9 mouse cellular contexts compared by ENCODE assay signal in genomic region chr11:118433398-118433868, GRCm38 (mm10). TPM values are rescaled to one million over a fixed set of nuclear protein-coding genes. Genes with fewer than 3 reads are reported as not detected.
DNase-seq lines count a peak whose midpoint lies in the region; ATAC-seq lines count a peak whose summit lies in the region.
"Had no signal": no experiment of that assay in that cellular context is flagged by ENCODE, and none has a peak within 500 bp of the region (broad histone marks: within the 10 kb centered on the region; RNA-seq: fewer than 3 reads in every experiment).

No protein-coding gene starts in this region.

- no peaks in the 10 kb centered on the region for H3K36me3 ChIP-seq in forebrain, embryonic 16.5 days (ENCODE audit: control insufficient read depth, insufficient read depth)
- no peaks in the 10 kb centered on the region for H3K36me3 ChIP-seq in intestine, embryonic 16.5 days (ENCODE audit: control insufficient read depth, insufficient read depth, low read length)

- H3K4me2 ChIP-seq in forebrain, embryonic 16.5 days (ENCODE audit: low read length): peak overlapping the region; percentile 34
- peak overlapping the region; percentile 52 for H3K4me2 ChIP-seq in intestine, embryonic 16.5 days (ENCODE audit: low read depth, low read length)

- H3K27ac ChIP-seq in forebrain, embryonic 16.5 days (ENCODE audit: low read length): no peak overlapping the region
- H3K27ac ChIP-seq in intestine, embryonic 16.5 days (ENCODE audit: low read length): peak overlapping the region; percentile 10
- H3K27ac ChIP-seq: liver, embryonic 14.5 days had no signal

- no peaks in the 10 kb centered on the region for H3K27me3 ChIP-seq in forebrain, embryonic 16.5 days (replicated peaks; ENCODE audit: control insufficient read depth, insufficient read depth, low read length)
- H3K27me3 ChIP-seq in intestine, embryonic 16.5 days (replicated peaks; ENCODE audit: control insufficient read depth, insufficient read depth, low read length): no peaks in the 10 kb centered on the region

- no peak for ATAC-seq in forebrain, embryonic 16.5 days
- no peak for ATAC-seq in intestine, embryonic 16.5 days

- peak overlapping the region; percentile 3; the same call in 1 of the 2 replicates for H3K9ac ChIP-seq in forebrain, embryonic 16.5 days (replicated peaks; ENCODE audit: low read depth, low read length)
- peak overlapping the region; percentile 57 for H3K9ac ChIP-seq in intestine, embryonic 16.5 days (ENCODE audit: low read depth, low read length)
- H3K9ac ChIP-seq: liver, embryonic 14.5 days had no signal

- H3K4me3 ChIP-seq in forebrain, embryonic 16.5 days (replicated peaks; ENCODE audit: low read length): peak overlapping the region; percentile 18
- peak overlapping the region; percentile 35 for H3K4me3 ChIP-seq in intestine, embryonic 16.5 days (ENCODE audit: low read length)

- DNase-seq in ovary, postnatal 36 days (ENCODE audit: low spot score): peak; percentile 7
- DNase-seq in ovary, postnatal 14 days (ENCODE audit: low spot score): no peak
- DNase-seq in frontal cortex, postnatal 14 days (ENCODE audit: low spot score in 2 of 2): no peak
- no peak for DNase-seq in cerebellum, postnatal 10 days
- DNase-seq in cerebellum, adult 11-12 months: no peak
- DNase-seq: adrenal gland, adult 8-10 months had no signal

- H3K9me3 ChIP-seq in forebrain, embryonic 16.5 days (ENCODE audit: control insufficient read depth, low read length): no peaks in the 10 kb centered on the region
- no peaks in the 10 kb centered on the region for H3K9me3 ChIP-seq in intestine, embryonic 16.5 days (ENCODE audit: control insufficient read depth, low read length)

- H3K4me1 ChIP-seq in forebrain, embryonic 16.5 days (replicated peaks; ENCODE audit: control insufficient read depth, insufficient read depth, low read length): peaks cover 41% of the 10 kb centered on the region
- peaks cover 35% of the 10 kb centered on the region for H3K4me1 ChIP-seq in intestine, embryonic 16.5 days (ENCODE audit: control insufficient read depth, insufficient read depth, low read length)

- 40% methylated on average over 10 of the region's 10 CpGs for WGBS in forebrain, embryonic 16.5 days
- 46% methylated on average over 10 of the region's 10 CpGs for WGBS in intestine, embryonic 16.5 days

RNA-seq across cellular contexts. Expression of gene C1qtnf1, which starts 5.4 kb away (rescaled TPM):
- polyA plus RNA-seq in forebrain, embryonic 16.5 days (2015; fragmentation: Nextera tagmentation; extraction: Ambion mirVana): 3.2 and 3.3 TPM in 2 replicates
- 7.1 and 7.3 TPM in 2 replicates for polyA plus RNA-seq in intestine, embryonic 16.5 days (2015; fragmentation: Nextera tagmentation; extraction: Ambion mirVana)

RNA-seq across cellular contexts. Expression of gene Cant1, which starts 14.5 kb away (rescaled TPM):
- polyA plus RNA-seq in forebrain, embryonic 16.5 days (2015; fragmentation: Nextera tagmentation; extraction: Ambion mirVana): 26.0 and 27.3 TPM in 2 replicates
- 38.7 and 44.1 TPM in 2 replicates for polyA plus RNA-seq in intestine, embryonic 16.5 days (2015; fragmentation: Nextera tagmentation; extraction: Ambion mirVana)

RNA-seq across cellular contexts. Expression of gene Lgals3bp, which starts 31.5 kb away (rescaled TPM):
- polyA plus RNA-seq in forebrain, embryonic 16.5 days (2015; fragmentation: Nextera tagmentation; extraction: Ambion mirVana): 2.7 and 2.8 TPM in 2 replicates
- polyA plus RNA-seq in intestine, embryonic 16.5 days (2015; fragmentation: Nextera tagmentation; extraction: Ambion mirVana): 226 and 234 TPM in 2 replicates

RNA-seq across cellular contexts. Expression of gene Engase, which starts 43.2 kb away (rescaled TPM):
- polyA plus RNA-seq in forebrain, embryonic 16.5 days (2015; fragmentation: Nextera tagmentation; extraction: Ambion mirVana): 6.7 and 7.1 TPM in 2 replicates
- polyA plus RNA-seq in intestine, embryonic 16.5 days (2015; fragmentation: Nextera tagmentation; extraction: Ambion mirVana): 13.5 and 17.8 TPM in 2 replicates

Comparison
In these comparisons a context has a peak if more than half of its experiments do, and no peak if none do; other contexts are left out.
1. RNA of gene Lgals3bp, which starts 31.5 kb away (polyA plus RNA-seq): 226 to 234 TPM in intestine, embryonic 16.5 days; 2.7 to 2.8 TPM in forebrain, embryonic 16.5 days; every median in the first group is over 10 times any median in the second.